Mouse (Mus musculus) E14TG2a.4 (cell line): ENCODE data around the gene Mpig6b.

Experiments used
- CTCF ChIP-seq: conservative IDR thresholded peaks from 2 replicates; pipeline ENCODE4 v1.5.1; 2014; ENCODE audit warnings: low read length
- NANOG ChIP-seq: IDR thresholded peaks from 2 replicates; pipeline ENCODE4 v1.6.1; 2014; ENCODE audit warnings: borderline replicate concordance, low read length, mixed read lengths
- POU5F1 ChIP-seq: IDR thresholded peaks from 2 replicates; pipeline ENCODE4 v1.6.1; 2014; ENCODE audit warnings: low read length, borderline replicate concordance

- TF ChIP-seq CTCF = no peak
- no peak for TF ChIP-seq NANOG
- TF ChIP-seq POU5F1 = no peak
These were observed 735 bp downstream of the Mpig6b start, which contains the start of gene Ly6g6c for GRCm38 (mm10) chr17:35064951-35065947.
